Mouse (Mus musculus): ENCODE data around the gene Zfp12. TPM values are rescaled to one million over a fixed set of nuclear protein-coding genes. Genes with fewer than 3 reads are reported as not detected.
A peak's percentile ranks its signal among the peaks of the same experiment; 100 is the strongest.

Gene Zfp12
- polyA plus RNA-seq, 1 experiment from 2014 or later: 24.0 TPM

- H3K9me3 ChIP-seq (ENCODE audit: control insufficient read depth, low read length): no peaks in the 10 kb centered on the region
- H3K9ac ChIP-seq (replicated peaks; ENCODE audit: low read depth, low read length): peak overlapping the region; percentile 59
- H3K4me1 ChIP-seq (ENCODE audit: control insufficient read depth, insufficient read depth, low read length): peaks cover 9% of the 10 kb centered on the region
- no peaks in the 10 kb centered on the region for H3K36me3 ChIP-seq (ENCODE audit: control insufficient read depth, insufficient read depth, low read length)
- peaks cover 48% of the 10 kb centered on the region for H3K27me3 ChIP-seq (ENCODE audit: control insufficient read depth, insufficient read depth, low read length)
- no peak for ATAC-seq (ENCODE audit: low read depth)
- H3K4me2 ChIP-seq (ENCODE audit: low read depth, low read length): peak overlapping the region; percentile 59
- no peak overlapping the region for H3K27ac ChIP-seq (ENCODE audit: low read depth, low read length)
- H3K4me3 ChIP-seq (ENCODE audit: low read depth, low read length): peak overlapping the region; percentile 39
- 3% methylated on average over 15 of the region's 19 CpGs for WGBS
These were observed 57.9 kb downstream of the Zfp12 start for GRCm38 (mm10) chr5:143292879-143293278.

- peak; percentile 32; the same call in 1 of the 2 replicates for ATAC-seq (ENCODE audit: low read depth)
- Histone ChIP-seq H3K4me2 (ENCODE audit: low read depth, low read length) (peak within 1 kb of the TSS; percentile 59), H3K36me3 (ENCODE audit: control insufficient read depth, insufficient read depth, low read length) (no peaks in the 10 kb centered on the region), H3K9me3 (ENCODE audit: control insufficient read depth, low read length) (no peaks in the 10 kb centered on the region), H3K4me1 (ENCODE audit: control insufficient read depth, insufficient read depth, low read length) (peaks cover 7% of the 10 kb centered on the region), H3K4me3 (ENCODE audit: low read depth, low read length) (peak within 1 kb of the TSS; percentile 39), H3K27ac (ENCODE audit: low read depth, low read length) (no peak within 1 kb of the TSS), H3K27me3 (ENCODE audit: control insufficient read depth, insufficient read depth, low read length) (peaks cover 43% of the 10 kb centered on the region), H3K9ac (replicated peaks; ENCODE audit: low read depth, low read length) (peak within 1 kb of the TSS; percentile 59)
- 3% methylated on average over 30 of the region's 38 CpGs for WGBS
These were observed 58.4 kb downstream of the Zfp12 start, which contains the start of gene Zfp853 for GRCm38 (mm10) chr5:143293404-143293803. Gene Zfp853, minus strand, starts transcription at chr5:143293623.

GRCm38 (mm10) chr5:143294862-143295261 is 59.9 kb downstream of the Zfp12 start:
- H3K4me1 ChIP-seq (ENCODE audit: control insufficient read depth, insufficient read depth, low read length): peaks cover 7% of the 10 kb centered on the region
- H3K36me3 ChIP-seq (ENCODE audit: control insufficient read depth, insufficient read depth, low read length): no peaks in the 10 kb centered on the region
- 98% methylated on average over 3 of the region's 3 CpGs for WGBS
- ATAC-seq (ENCODE audit: low read depth): no peak
- no peak overlapping the region for H3K27ac ChIP-seq (ENCODE audit: low read depth, low read length)
- H3K27me3 ChIP-seq (ENCODE audit: control insufficient read depth, insufficient read depth, low read length): peaks cover 29% of the 10 kb centered on the region
- no peak overlapping the region for H3K4me2 ChIP-seq (ENCODE audit: low read depth, low read length)
- H3K4me3 ChIP-seq (ENCODE audit: low read depth, low read length): no peak overlapping the region
- H3K9ac ChIP-seq (replicated peaks; ENCODE audit: low read depth, low read length): no peak overlapping the region
- H3K9me3 ChIP-seq (ENCODE audit: control insufficient read depth, low read length): no peaks in the 10 kb centered on the region

GRCm38 (mm10) chr5:143295330-143295729 is 60.4 kb downstream of the Zfp12 start:
- no peak for ATAC-seq (ENCODE audit: low read depth)
- no peak overlapping the region for H3K27ac ChIP-seq (ENCODE audit: low read depth, low read length)
- 88% methylated on average over 2 of the region's 2 CpGs for WGBS
- no peak overlapping the region for H3K4me3 ChIP-seq (ENCODE audit: low read depth, low read length)
- H3K4me1 ChIP-seq (ENCODE audit: control insufficient read depth, insufficient read depth, low read length): peaks cover 7% of the 10 kb centered on the region
- no peak overlapping the region for H3K9ac ChIP-seq (replicated peaks; ENCODE audit: low read depth, low read length)
- H3K27me3 ChIP-seq (ENCODE audit: control insufficient read depth, insufficient read depth, low read length): peaks cover 28% of the 10 kb centered on the region
- no peak overlapping the region for H3K4me2 ChIP-seq (ENCODE audit: low read depth, low read length)
- H3K9me3 ChIP-seq (ENCODE audit: control insufficient read depth, low read length): no peaks in the 10 kb centered on the region
- H3K36me3 ChIP-seq (ENCODE audit: control insufficient read depth, insufficient read depth, low read length): 0 out of 2 replicates have a peak, but pooled peaks cover 1% of the 10 kb centered on the region

GRCm38 (mm10) chr5:143297986-143298385 is 63.0 kb downstream of the Zfp12 start:
- Histone ChIP-seq H3K4me2 (ENCODE audit: low read depth, low read length) (no peak overlapping the region), H3K36me3 (ENCODE audit: control insufficient read depth, insufficient read depth, low read length) (peaks cover 27% of the 10 kb centered on the region), H3K27me3 (ENCODE audit: control insufficient read depth, insufficient read depth, low read length) (peaks cover 14% of the 10 kb centered on the region), H3K27ac (ENCODE audit: low read depth, low read length) (no peak overlapping the region), H3K4me3 (ENCODE audit: low read depth, low read length) (no peak overlapping the region), H3K9me3 (ENCODE audit: control insufficient read depth, low read length) (no peaks in the 10 kb centered on the region), H3K4me1 (ENCODE audit: control insufficient read depth, insufficient read depth, low read length) (peaks cover 6% of the 10 kb centered on the region), H3K9ac (replicated peaks; ENCODE audit: low read depth, low read length) (no peak overlapping the region)
- no peak for ATAC-seq (ENCODE audit: low read depth)
- WGBS: 97% methylated on average over 9 of the region's 9 CpGs

GRCm38 (mm10) chr5:143298391-143298790 is 63.4 kb downstream of the Zfp12 start:
- H3K4me3 ChIP-seq (ENCODE audit: low read depth, low read length): no peak overlapping the region
- no peak overlapping the region for H3K4me2 ChIP-seq (ENCODE audit: low read depth, low read length)
- H3K9ac ChIP-seq (replicated peaks; ENCODE audit: low read depth, low read length): no peak overlapping the region
- WGBS: 95% methylated on average over 7 of the region's 7 CpGs
- peaks cover 31% of the 10 kb centered on the region for H3K36me3 ChIP-seq (ENCODE audit: control insufficient read depth, insufficient read depth, low read length)
- ATAC-seq (ENCODE audit: low read depth): no peak
- no peaks in the 10 kb centered on the region for H3K9me3 ChIP-seq (ENCODE audit: control insufficient read depth, low read length)
- H3K4me1 ChIP-seq (ENCODE audit: control insufficient read depth, insufficient read depth, low read length): peaks cover 2% of the 10 kb centered on the region
- H3K27ac ChIP-seq (ENCODE audit: low read depth, low read length): no peak overlapping the region
- peaks cover 10% of the 10 kb centered on the region for H3K27me3 ChIP-seq (ENCODE audit: control insufficient read depth, insufficient read depth, low read length)

Other genes with a start within 250 kb of the Zfp12 start
- gene Rnf216, start 122.2 kb upstream of the Zfp12 start, polyA plus RNA-seq (2014; fragmentation: Nextera tagmentation; extraction: Ambion mirVana): 25.0 and 36.8 TPM in 2 replicates
- 0.04 TPM in 1 of 2 replicates, not detected in the other for gene Olfr718-ps1, start 87.6 kb upstream of the Zfp12 start, polyA plus RNA-seq (2014; fragmentation: Nextera tagmentation; extraction: Ambion mirVana)
- 16.6 and 20.9 TPM in 2 replicates for gene Rbak, start 54.4 kb upstream of the Zfp12 start, polyA plus RNA-seq (2014; fragmentation: Nextera tagmentation; extraction: Ambion mirVana)
- gene Spdye4b, start 54.1 kb upstream of the Zfp12 start, polyA plus RNA-seq (2014; fragmentation: Nextera tagmentation; extraction: Ambion mirVana): not detected in 2 replicates
- gene Spdye4a, start 8.3 kb upstream of the Zfp12 start, polyA plus RNA-seq (2014; fragmentation: Nextera tagmentation; extraction: Ambion mirVana): 0.15 TPM in 1 of 2 replicates, not detected in the other
- gene Zfp316, start 34.9 kb downstream of the Zfp12 start, polyA plus RNA-seq (2014; fragmentation: Nextera tagmentation; extraction: Ambion mirVana): 5.2 and 7.0 TPM in 2 replicates
- gene Zfp853, start 58.5 kb downstream of the Zfp12 start, polyA plus RNA-seq (2014; fragmentation: Nextera tagmentation; extraction: Ambion mirVana): 0.17 and 0.29 TPM in 2 replicates
- 20.1 and 29.0 TPM in 2 replicates for gene E130309D02Rik, start 80.2 kb downstream of the Zfp12 start, polyA plus RNA-seq (2014; fragmentation: Nextera tagmentation; extraction: Ambion mirVana)
- gene Zdhhc4, start 94.1 kb downstream of the Zfp12 start, polyA plus RNA-seq (2014; fragmentation: Nextera tagmentation; extraction: Ambion mirVana): 81.2 and 84.9 TPM in 2 replicates
- 0.24 and 0.44 TPM in 2 replicates for gene Grid2ip, start 122.2 kb downstream of the Zfp12 start, polyA plus RNA-seq (2014; fragmentation: Nextera tagmentation; extraction: Ambion mirVana)
- 114 and 146 TPM in 2 replicates for gene Kdelr2, start 168.7 kb downstream of the Zfp12 start, polyA plus RNA-seq (2014; fragmentation: Nextera tagmentation; extraction: Ambion mirVana)
- 21.3 and 21.7 TPM in 2 replicates for gene Daglb, start 229.4 kb downstream of the Zfp12 start, polyA plus RNA-seq (2014; fragmentation: Nextera tagmentation; extraction: Ambion mirVana)